Mouse (Mus musculus): ENCODE measurements at regions not wholly inside any gene's neighbourhood (a gene's known extent, or its start where the extent isn't known, plus 50 kb on each side); places are given as distances from the start of the nearest gene placed in this dataset.
A peak's percentile ranks its signal among the peaks of the same experiment; 100 is the strongest.

DNA sequence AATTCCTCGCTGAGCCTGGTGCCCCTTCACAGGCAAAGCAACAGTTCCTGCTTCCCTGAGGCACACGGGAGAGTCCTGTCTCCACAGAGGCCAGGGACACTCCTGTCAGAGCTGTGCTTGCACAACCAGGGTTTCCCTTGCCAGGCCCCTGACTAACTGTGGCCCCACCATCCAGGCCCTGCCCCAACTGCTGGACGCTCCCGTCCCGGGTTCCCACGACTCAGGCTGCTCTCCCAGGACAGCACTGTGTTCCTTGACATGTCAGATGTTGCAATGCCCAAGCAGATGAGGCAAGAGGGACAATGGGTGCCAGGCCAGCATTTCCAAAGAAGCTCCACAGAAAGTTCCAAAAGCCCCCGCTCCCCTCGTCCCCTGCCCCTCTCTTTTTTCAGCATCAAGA is 250.4 kb downstream of the Bcl11b start:
- peak overlapping the region; percentile 25; the same call in 1 of the 2 replicates for H3K27ac ChIP-seq (replicated peaks)
- H3K36me3 ChIP-seq (ENCODE audit: control insufficient read depth, insufficient read depth, low read length) = no peaks in the 10 kb centered on the region
- H3K4me3 ChIP-seq (ENCODE audit: low read depth, low read length) = no peak overlapping the region
- ATAC-seq (ENCODE audit: low FRiP score, low TSS enrichment) (peak; percentile 25; the same call in 1 of the 2 replicates), DNase-seq (ENCODE audit: low spot score) (no peak)
- 43% methylated on average over 8 of the region's 8 CpGs for WGBS
- no peak overlapping the region for H3K4me2 ChIP-seq (replicated peaks; ENCODE audit: low read depth)
- H3K9me3 ChIP-seq (ENCODE audit: control insufficient read depth, low read length) = no peaks in the 10 kb centered on the region
- no peaks in the 10 kb centered on the region for H3K4me1 ChIP-seq (replicated peaks; ENCODE audit: control insufficient read depth, insufficient read depth)
- H3K27me3 ChIP-seq (ENCODE audit: control insufficient read depth, insufficient read depth, low read length) = no peaks in the 10 kb centered on the region
- H3K9ac ChIP-seq (ENCODE audit: low read length) = no peak overlapping the region
- TF ChIP-seq EP300 (optimal IDR thresholded peaks at IDR 0.05) (no peak), CTCF (IDR thresholded peaks at IDR 0.05; ENCODE audit: low read depth) (no peak)

GRCm38 (mm10) chr12:107753536-107753935 is 249.9 kb downstream of the Bcl11b start:
- DNase-seq (ENCODE audit: low spot score) = no peak
- Histone ChIP-seq H3K27ac (replicated peaks) (no peak overlapping the region), H3K9me3 (ENCODE audit: control insufficient read depth, low read length) (no peaks in the 10 kb centered on the region)

DNA sequence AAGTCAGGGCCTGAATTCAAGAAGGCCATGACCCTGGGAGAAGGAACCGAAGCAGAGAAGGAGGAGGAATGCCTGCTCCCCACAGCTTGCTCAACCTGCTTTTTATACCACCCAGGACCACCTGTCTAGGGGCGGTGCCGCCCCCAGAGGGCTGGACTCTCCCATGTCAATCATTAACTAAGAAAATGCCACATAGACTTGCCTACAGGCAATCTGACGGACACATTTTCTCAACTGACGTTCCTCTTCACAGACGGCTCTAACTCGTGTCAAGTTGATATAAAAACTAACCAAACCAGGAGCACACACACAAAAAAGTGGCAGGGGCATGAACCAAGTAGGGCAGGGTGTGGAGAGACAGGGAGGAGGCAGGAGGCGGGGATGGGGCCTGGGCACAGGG is 248.5 kb downstream of the Bcl11b start:
- H3K9me3 ChIP-seq (ENCODE audit: control insufficient read depth, low read length) = no peaks in the 10 kb centered on the region
- no peaks in the 10 kb centered on the region for H3K36me3 ChIP-seq (ENCODE audit: control insufficient read depth, insufficient read depth, low read length)
- H3K4me1 ChIP-seq (replicated peaks; ENCODE audit: control insufficient read depth, insufficient read depth) = no peaks in the 10 kb centered on the region
- 55% methylated on average over 8 of the region's 8 CpGs for WGBS
- H3K4me3 ChIP-seq (ENCODE audit: low read depth, low read length) = no peak overlapping the region
- ATAC-seq (ENCODE audit: low FRiP score, low TSS enrichment) (no peak), DNase-seq (ENCODE audit: low spot score) (no peak)
- no peaks in the 10 kb centered on the region for H3K27me3 ChIP-seq (ENCODE audit: control insufficient read depth, insufficient read depth, low read length)
- H3K4me2 ChIP-seq (replicated peaks; ENCODE audit: low read depth) = no peak overlapping the region
- H3K9ac ChIP-seq (ENCODE audit: low read length) = no peak overlapping the region
- peak overlapping the region; percentile 79 for H3K27ac ChIP-seq (replicated peaks)
- TF ChIP-seq CTCF (IDR thresholded peaks at IDR 0.05; ENCODE audit: low read depth) (no peak), EP300 (optimal IDR thresholded peaks at IDR 0.05) (no peak)

More at GRCm38 (mm10) chr12:107753536-107753935, 249.9 kb downstream of the Bcl11b start:
- H3K4me3 ChIP-seq (ENCODE audit: low read depth, low read length) = no peak overlapping the region
- no peak overlapping the region for H3K9ac ChIP-seq (ENCODE audit: low read length)
- 72% methylated on average over 6 of the region's 6 CpGs for WGBS
- no peaks in the 10 kb centered on the region for H3K4me1 ChIP-seq (replicated peaks; ENCODE audit: control insufficient read depth, insufficient read depth)
- no peaks in the 10 kb centered on the region for H3K27me3 ChIP-seq (ENCODE audit: control insufficient read depth, insufficient read depth, low read length)
- no peak for ATAC-seq (ENCODE audit: low FRiP score, low TSS enrichment)
- H3K4me2 ChIP-seq (replicated peaks; ENCODE audit: low read depth) = no peak overlapping the region
- H3K36me3 ChIP-seq (ENCODE audit: control insufficient read depth, insufficient read depth, low read length) = no peaks in the 10 kb centered on the region
- TF ChIP-seq EP300 (optimal IDR thresholded peaks at IDR 0.05) (no peak), CTCF (IDR thresholded peaks at IDR 0.05; ENCODE audit: low read depth) (no peak)

DNA sequence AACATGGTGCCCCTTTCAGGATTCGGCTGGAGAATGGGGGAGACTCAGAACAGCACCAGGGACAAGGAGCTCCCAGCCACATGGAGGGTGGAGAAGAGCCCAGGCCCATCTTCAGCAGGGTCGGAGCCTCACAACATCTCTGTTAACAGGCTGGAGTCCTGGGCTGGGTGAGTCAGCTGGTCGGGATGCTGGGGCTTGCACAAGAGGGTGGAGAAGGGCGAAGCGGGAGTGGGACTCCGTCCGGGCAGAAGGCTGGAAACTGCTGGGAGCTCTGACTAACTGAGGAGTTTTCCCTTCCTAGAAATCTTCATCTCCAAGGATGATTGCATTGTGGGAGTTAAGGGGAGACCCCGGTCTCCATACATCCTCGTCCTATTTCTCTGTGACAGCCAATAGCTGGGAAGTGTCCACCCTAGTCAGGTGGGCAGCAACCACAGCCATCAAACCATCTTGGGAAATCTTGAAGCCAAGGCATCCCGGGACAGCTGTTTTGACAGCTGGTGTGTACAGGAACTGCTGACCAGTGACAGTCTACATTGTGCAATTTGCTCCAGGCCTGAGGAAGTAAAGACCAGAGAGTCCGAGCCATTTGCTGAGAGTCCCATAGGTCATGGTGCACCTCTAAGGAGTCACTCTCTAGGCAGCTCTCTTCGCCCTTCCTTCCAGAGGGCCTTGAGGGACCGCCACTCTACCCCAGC is 247.4 kb downstream of the Bcl11b start:
- no peak overlapping the region for H3K9ac ChIP-seq (ENCODE audit: low read length)
- H3K4me3 ChIP-seq (ENCODE audit: low read depth, low read length) = no peak overlapping the region
- H3K9me3 ChIP-seq (ENCODE audit: control insufficient read depth, low read length) = no peaks in the 10 kb centered on the region
- H3K4me2 ChIP-seq (replicated peaks; ENCODE audit: low read depth) = no peak overlapping the region
- TF ChIP-seq EP300 (optimal IDR thresholded peaks at IDR 0.05) (no peak), CTCF (IDR thresholded peaks at IDR 0.05; ENCODE audit: low read depth) (no peak)
- H3K36me3 ChIP-seq (ENCODE audit: control insufficient read depth, insufficient read depth, low read length) = no peaks in the 10 kb centered on the region
- peak overlapping the region; percentile 79 for H3K27ac ChIP-seq (replicated peaks)
- H3K4me1 ChIP-seq (replicated peaks; ENCODE audit: control insufficient read depth, insufficient read depth) = no peaks in the 10 kb centered on the region
- no peaks in the 10 kb centered on the region for H3K27me3 ChIP-seq (ENCODE audit: control insufficient read depth, insufficient read depth, low read length)
- DNase-seq (ENCODE audit: low spot score) (no peak), ATAC-seq (ENCODE audit: low FRiP score, low TSS enrichment) (no peak; the same call in 1 of the 2 replicates)
- WGBS = 70% methylated on average over 13 of the region's 13 CpGs

DNA sequence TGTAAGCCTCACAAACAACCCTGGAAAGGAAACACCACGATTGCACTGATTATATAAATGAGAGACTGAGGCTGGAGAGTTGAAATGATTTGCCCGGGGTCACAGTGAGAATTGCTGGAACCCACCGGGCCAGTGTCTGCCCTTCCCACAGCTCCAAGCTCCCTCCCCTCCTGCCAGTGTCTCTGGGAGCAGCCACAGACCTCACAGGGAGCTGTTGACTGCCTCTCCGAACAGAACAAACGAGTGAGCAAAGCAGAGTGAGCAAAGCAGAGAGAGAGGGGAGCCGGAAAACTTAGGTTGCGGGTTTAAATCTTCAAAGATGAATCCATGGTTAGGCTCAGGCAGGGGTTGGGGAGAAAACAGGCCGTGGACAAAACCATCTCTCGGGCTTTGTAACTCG is 246.2 kb downstream of the Bcl11b start:
- TF ChIP-seq CTCF (IDR thresholded peaks at IDR 0.05; ENCODE audit: low read depth) (no peak), EP300 (optimal IDR thresholded peaks at IDR 0.05) (no peak)
- no peaks in the 10 kb centered on the region for H3K36me3 ChIP-seq (ENCODE audit: control insufficient read depth, insufficient read depth, low read length)
- ATAC-seq (ENCODE audit: low FRiP score, low TSS enrichment) = no peak
- DNase-seq (ENCODE audit: low spot score) = no peak
- H3K4me1 ChIP-seq (replicated peaks; ENCODE audit: control insufficient read depth, insufficient read depth) = no peaks in the 10 kb centered on the region
- H3K9me3 ChIP-seq (ENCODE audit: control insufficient read depth, low read length) = no peaks in the 10 kb centered on the region
- 40% methylated on average over 10 of the region's 10 CpGs for WGBS
- H3K9ac ChIP-seq (ENCODE audit: low read length) = no peak overlapping the region
- H3K4me2 ChIP-seq (replicated peaks; ENCODE audit: low read depth) = no peak overlapping the region
- no peaks in the 10 kb centered on the region for H3K27me3 ChIP-seq (ENCODE audit: control insufficient read depth, insufficient read depth, low read length)
- H3K4me3 ChIP-seq (ENCODE audit: low read depth, low read length) = no peak overlapping the region
- no peak overlapping the region for H3K27ac ChIP-seq (replicated peaks)

- Histone ChIP-seq H3K36me3 (ENCODE audit: control insufficient read depth, insufficient read depth, low read length) (no peaks in the 10 kb centered on the region), H3K27ac (replicated peaks) (no peak overlapping the region), H3K9ac (ENCODE audit: low read length) (no peak overlapping the region), H3K9me3 (ENCODE audit: control insufficient read depth, low read length) (no peaks in the 10 kb centered on the region), H3K4me1 (replicated peaks; ENCODE audit: control insufficient read depth, insufficient read depth) (no peaks in the 10 kb centered on the region), H3K4me2 (replicated peaks; ENCODE audit: low read depth) (no peak overlapping the region), H3K4me3 (ENCODE audit: low read depth, low read length) (no peak overlapping the region), H3K27me3 (ENCODE audit: control insufficient read depth, insufficient read depth, low read length) (no peaks in the 10 kb centered on the region)
- no peak for TF ChIP-seq CTCF (IDR thresholded peaks at IDR 0.05; ENCODE audit: low read depth)
- TF ChIP-seq EP300 (optimal IDR thresholded peaks at IDR 0.05) = no peak
- WGBS = 25% methylated on average over 14 of the region's 16 CpGs
- ATAC-seq (ENCODE audit: low FRiP score, low TSS enrichment) = peak; percentile 51
- peak; percentile 49 for DNase-seq (ENCODE audit: low spot score)
Observed at GRCm38 (mm10) chr12:107757996-107758791, 245.2 kb downstream of the Bcl11b start.

Data from stomach, postnatal 0 days (tissue).